Mouse (Mus musculus): ENCODE data around the gene Tcf25. TPM values are rescaled to one million over a fixed set of nuclear protein-coding genes. Genes with fewer than 3 reads are reported as not detected.
A peak's percentile ranks its signal among the peaks of the same experiment; 100 is the strongest.

Tcf25 gene
- polyA plus RNA-seq, 1 experiment = 692 TPM

GRCm38 (mm10) chr8:123404521-123404920 lies 31.0 kb downstream of the Tcf25 start:
- H3K27me3 ChIP-seq (ENCODE audit: control insufficient read depth, insufficient read depth, low read length) = no peaks in the 10 kb centered on the region
- no peak for DNase-seq
- H3K27ac ChIP-seq (ENCODE audit: insufficient read depth, low read length) = no peak overlapping the region
- H3K4me3 ChIP-seq (replicated peaks; ENCODE audit: insufficient read depth, low read depth, low read length) = no peak overlapping the region
- H3K4me1 ChIP-seq (ENCODE audit: control insufficient read depth, insufficient read depth, low read length) = peaks cover 10% of the 10 kb centered on the region
- TF ChIP-seq CTCF (IDR thresholded peaks at IDR 0.05; ENCODE audit: borderline replicate concordance, insufficient read depth, low read depth, low read length) = no peak
- no peak for TF ChIP-seq POLR2A (IDR thresholded peaks at IDR 0.05; ENCODE audit: borderline replicate concordance, insufficient read depth, low read length)
- 30% methylated on average over 8 of the region's 8 CpGs for WGBS

DNA sequence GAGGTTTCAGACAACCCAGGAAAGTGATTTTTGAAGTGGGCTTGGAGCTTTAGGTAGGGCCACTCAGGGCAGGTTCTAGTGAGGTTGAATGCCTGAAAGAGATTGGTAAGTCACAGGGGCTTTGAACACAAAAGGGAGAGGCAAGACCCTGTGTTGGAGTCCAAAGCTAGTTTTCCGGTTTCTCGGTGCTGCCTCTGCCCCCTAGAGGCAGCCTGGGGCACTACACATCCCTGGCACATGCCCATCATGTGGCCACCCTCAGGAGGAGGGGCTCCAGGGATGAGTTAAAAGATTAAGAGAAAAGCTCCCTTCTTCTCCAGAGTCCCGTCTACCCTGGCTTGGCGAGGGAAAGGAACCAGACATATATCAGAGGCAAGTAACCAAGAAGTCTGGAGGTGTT lies 33.2 kb downstream of the Tcf25 start, which contains the start of gene Mc1r:
Gene Mc1r, plus strand, starts transcription at position 322 of the 400 bp plus-strand sequence.
- Histone ChIP-seq H3K27ac (ENCODE audit: insufficient read depth, low read length) (no peak within 1 kb of the TSS), H3K4me3 (replicated peaks; ENCODE audit: insufficient read depth, low read depth, low read length) (no peak within 1 kb of the TSS), H3K4me1 (ENCODE audit: control insufficient read depth, insufficient read depth, low read length) (peaks cover 19% of the 10 kb centered on the region), H3K27me3 (ENCODE audit: control insufficient read depth, insufficient read depth, low read length) (no peaks in the 10 kb centered on the region)
- TF ChIP-seq CTCF (IDR thresholded peaks at IDR 0.05; ENCODE audit: borderline replicate concordance, insufficient read depth, low read depth, low read length) = peak; percentile 85
- TF ChIP-seq POLR2A (IDR thresholded peaks at IDR 0.05; ENCODE audit: borderline replicate concordance, insufficient read depth, low read length) = no peak
- peak; percentile 66 to 80 for DNase-seq
- 5% methylated on average over 4 of the region's 4 CpGs for WGBS

DNA sequence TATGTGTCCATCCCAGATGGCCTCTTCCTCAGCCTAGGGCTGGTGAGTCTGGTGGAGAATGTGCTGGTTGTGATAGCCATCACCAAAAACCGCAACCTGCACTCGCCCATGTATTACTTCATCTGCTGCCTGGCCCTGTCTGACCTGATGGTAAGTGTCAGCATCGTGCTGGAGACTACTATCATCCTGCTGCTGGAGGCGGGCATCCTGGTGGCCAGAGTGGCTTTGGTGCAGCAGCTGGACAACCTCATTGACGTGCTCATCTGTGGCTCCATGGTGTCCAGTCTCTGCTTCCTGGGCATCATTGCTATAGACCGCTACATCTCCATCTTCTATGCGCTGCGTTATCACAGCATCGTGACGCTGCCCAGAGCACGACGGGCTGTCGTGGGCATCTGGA lies 34.1 kb downstream of the Tcf25 start:
- TF ChIP-seq POLR2A (IDR thresholded peaks at IDR 0.05; ENCODE audit: borderline replicate concordance, insufficient read depth, low read length) = no peak
- no peak for TF ChIP-seq CTCF (IDR thresholded peaks at IDR 0.05; ENCODE audit: borderline replicate concordance, insufficient read depth, low read depth, low read length)
- DNase-seq = no peak
- no peaks in the 10 kb centered on the region for H3K27me3 ChIP-seq (ENCODE audit: control insufficient read depth, insufficient read depth, low read length)
- H3K4me3 ChIP-seq (replicated peaks; ENCODE audit: insufficient read depth, low read depth, low read length) = no peak overlapping the region
- WGBS = 73% methylated on average over 13 of the region's 13 CpGs
- no peak overlapping the region for H3K27ac ChIP-seq (ENCODE audit: insufficient read depth, low read length)
- H3K4me1 ChIP-seq (ENCODE audit: control insufficient read depth, insufficient read depth, low read length) = peaks cover 19% of the 10 kb centered on the region

- Histone ChIP-seq H3K27me3 (ENCODE audit: control insufficient read depth, insufficient read depth, low read length) (no peaks in the 10 kb centered on the region), H3K4me3 (replicated peaks; ENCODE audit: insufficient read depth, low read depth, low read length) (no peak overlapping the region), H3K27ac (ENCODE audit: insufficient read depth, low read length) (no peak overlapping the region), H3K4me1 (ENCODE audit: control insufficient read depth, insufficient read depth, low read length) (peaks cover 24% of the 10 kb centered on the region)
- TF ChIP-seq POLR2A (IDR thresholded peaks at IDR 0.05; ENCODE audit: borderline replicate concordance, insufficient read depth, low read length) (no peak), CTCF (IDR thresholded peaks at IDR 0.05; ENCODE audit: borderline replicate concordance, insufficient read depth, low read depth, low read length) (no peak)
- DNase-seq = no peak
- 74% methylated on average over 9 of the region's 9 CpGs for WGBS
Observed at GRCm38 (mm10) chr8:123408586-123409544, 35.3 kb downstream of the Tcf25 start.

DNA sequence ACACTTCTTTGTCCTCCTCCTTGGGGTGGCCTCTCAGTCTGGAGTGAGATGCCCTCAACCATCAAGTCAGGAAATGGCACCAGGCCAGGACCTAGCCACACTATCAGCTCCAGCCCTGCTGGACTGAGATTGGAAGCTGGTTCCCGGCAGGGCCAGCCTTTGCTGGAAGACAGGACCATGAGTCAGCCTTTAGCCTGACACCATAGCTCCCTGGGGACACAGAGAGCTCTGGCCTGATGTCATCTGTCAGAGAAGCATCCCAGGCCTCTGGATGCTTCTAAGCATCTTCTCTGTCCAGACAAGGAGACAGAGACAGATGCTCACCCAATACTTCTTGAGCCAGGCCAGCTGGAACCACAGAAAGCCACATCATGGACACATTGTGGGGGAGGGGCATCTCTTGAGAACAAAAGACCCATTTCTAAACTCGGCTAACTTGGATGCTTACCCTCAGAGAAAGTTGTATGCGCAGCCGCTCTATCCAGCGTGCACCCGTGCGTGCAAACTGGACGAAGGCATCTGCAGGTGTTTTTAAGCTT lies 36.6 kb downstream of the Tcf25 start:
- TF ChIP-seq POLR2A (IDR thresholded peaks at IDR 0.05; ENCODE audit: borderline replicate concordance, insufficient read depth, low read length) (no peak), CTCF (IDR thresholded peaks at IDR 0.05; ENCODE audit: borderline replicate concordance, insufficient read depth, low read depth, low read length) (no peak)
- 24% methylated on average over 8 of the region's 8 CpGs for WGBS
- DNase-seq = peak; percentile 61 to 63
- Histone ChIP-seq H3K4me3 (replicated peaks; ENCODE audit: insufficient read depth, low read depth, low read length) (peak overlapping the region; percentile 81), H3K27me3 (ENCODE audit: control insufficient read depth, insufficient read depth, low read length) (no peaks in the 10 kb centered on the region), H3K27ac (ENCODE audit: insufficient read depth, low read length) (peak overlapping the region; percentile 36; the same call in 1 of the 2 replicates), H3K4me1 (ENCODE audit: control insufficient read depth, insufficient read depth, low read length) (peaks cover 27% of the 10 kb centered on the region)

DNA sequence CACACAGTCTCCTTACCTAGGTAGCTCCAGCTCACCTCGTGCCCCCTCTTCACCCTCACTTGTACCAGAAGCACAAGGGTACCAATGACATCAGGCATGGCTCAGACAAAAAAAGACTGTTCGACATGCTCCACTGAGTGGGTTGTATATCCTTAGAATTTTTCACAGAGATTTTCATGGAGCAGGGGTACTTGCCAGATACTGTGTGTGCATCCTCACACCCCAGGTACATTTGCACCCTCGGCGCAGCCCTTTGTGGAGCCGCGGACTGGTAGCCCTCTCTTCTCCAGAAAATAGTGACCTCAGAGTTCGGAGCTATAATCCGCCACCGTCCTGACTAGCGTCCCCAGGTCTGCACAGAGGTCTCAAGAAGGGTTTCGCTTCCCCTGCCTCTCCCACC lies 37.2 kb downstream of the Tcf25 start:
- no peaks in the 10 kb centered on the region for H3K27me3 ChIP-seq (ENCODE audit: control insufficient read depth, insufficient read depth, low read length)
- peak in 1 of 2 experiments; percentile 51 for DNase-seq
- H3K27ac ChIP-seq (ENCODE audit: insufficient read depth, low read length) = peak overlapping the region; percentile 67
- peak overlapping the region; percentile 81 for H3K4me3 ChIP-seq (replicated peaks; ENCODE audit: insufficient read depth, low read depth, low read length)
- H3K4me1 ChIP-seq (ENCODE audit: control insufficient read depth, insufficient read depth, low read length) = peaks cover 27% of the 10 kb centered on the region
- TF ChIP-seq POLR2A (IDR thresholded peaks at IDR 0.05; ENCODE audit: borderline replicate concordance, insufficient read depth, low read length) (no peak), CTCF (IDR thresholded peaks at IDR 0.05; ENCODE audit: borderline replicate concordance, insufficient read depth, low read depth, low read length) (no peak)
- under 1% methylated on average over 11 of the region's 11 CpGs for WGBS

- H3K27ac ChIP-seq (ENCODE audit: insufficient read depth, low read length) = peak within 1 kb of the TSS; percentile 71
- H3K27me3 ChIP-seq (ENCODE audit: control insufficient read depth, insufficient read depth, low read length) = no peaks in the 10 kb centered on the region
- peak; percentile 96 for DNase-seq
- peak within 1 kb of the TSS; percentile 81 for H3K4me3 ChIP-seq (replicated peaks; ENCODE audit: insufficient read depth, low read depth, low read length)
- H3K4me1 ChIP-seq (ENCODE audit: control insufficient read depth, insufficient read depth, low read length) = peaks cover 27% of the 10 kb centered on the region
- TF ChIP-seq CTCF (IDR thresholded peaks at IDR 0.05; ENCODE audit: borderline replicate concordance, insufficient read depth, low read depth, low read length) (no peak), POLR2A (IDR thresholded peaks at IDR 0.05; ENCODE audit: borderline replicate concordance, insufficient read depth, low read length) (peak; percentile 98)
- WGBS = under 1% methylated on average over 29 of the region's 29 CpGs
Observed at GRCm38 (mm10) chr8:123411246-123411645, 37.7 kb downstream of the Tcf25 start, which contains the start of gene Tubb3. TSS of gene Tubb3 (plus strand) at chr8:123411424.

Measured in cerebellum, adult 2 months (tissue).